Mouse (Mus musculus) liver, embryonic 14.5 days (tissue): ENCODE data around the gene Ghr.

Experiments
- CTCF ChIP-seq: IDR thresholded peaks from 2 replicates; pipeline ENCODE4 v1.5.1; 2016; ENCODE audit warnings: antibody characterized with exemption, low read depth, control low read depth
- EP300 ChIP-seq: IDR thresholded peaks from 2 replicates; pipeline ENCODE4 v1.6.1; 2016; ENCODE audit warnings: antibody characterized with exemption, low read depth

GRCm38 (mm10) chr15:3511639-3512171 is 71.6 kb downstream of the Ghr start:
- no peak for TF ChIP-seq CTCF
- no peak for TF ChIP-seq EP300
